Mouse (Mus musculus) liver, embryonic 14.5 days (tissue): ENCODE measurements around the gene Fes.

ENCODE experiments used
- CTCF ChIP-seq: IDR thresholded peaks from 2 replicates; pipeline ENCODE4 v1.5.1; 2016; ENCODE audit warnings: antibody characterized with exemption, low read depth, control low read depth
- EP300 ChIP-seq: IDR thresholded peaks from 2 replicates; pipeline ENCODE4 v1.6.1; 2016; ENCODE audit warnings: antibody characterized with exemption, low read depth

DNA sequence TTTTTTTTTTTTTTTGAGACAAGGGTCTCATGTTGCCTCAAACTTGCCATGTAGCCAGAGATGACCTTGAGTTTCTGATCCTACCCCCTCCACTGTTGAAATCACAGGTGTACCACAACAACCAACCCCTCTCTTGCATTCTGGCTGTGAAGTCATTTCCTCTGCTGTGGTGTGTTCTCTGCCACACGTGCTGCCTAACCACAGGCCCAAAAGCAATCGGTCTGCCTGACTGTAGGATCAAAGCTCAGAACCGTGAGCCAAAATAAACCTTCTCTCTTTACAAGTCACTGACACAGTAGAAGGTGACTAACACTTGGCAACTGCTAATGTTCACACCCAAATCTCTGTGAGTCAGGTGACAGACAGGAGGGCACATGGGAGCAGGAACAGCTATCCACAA lies 27.3 kb downstream of the Fes start:
- TF ChIP-seq CTCF = no peak
- no peak for TF ChIP-seq EP300
